Mouse (Mus musculus): ENCODE measurements around the gene Zfp768.
"Not testable (repeated sequence)": the region's sequence is repeated elsewhere in the genome, so short reads cannot be mapped to it uniquely, and the experiment has no call there.

Zfp768 gene

GRCm38 (mm10) chr7:127357871-127358270, 12.5 kb upstream of the Zfp768 start:
- DNase-seq (ENCODE audit: low spot score in 2 of 2), result no peak

- no peak for DNase-seq (ENCODE audit: low spot score in 2 of 2)
Observed at GRCm38 (mm10) chr7:127355796-127356195, 10.4 kb upstream of the Zfp768 start.

DNA sequence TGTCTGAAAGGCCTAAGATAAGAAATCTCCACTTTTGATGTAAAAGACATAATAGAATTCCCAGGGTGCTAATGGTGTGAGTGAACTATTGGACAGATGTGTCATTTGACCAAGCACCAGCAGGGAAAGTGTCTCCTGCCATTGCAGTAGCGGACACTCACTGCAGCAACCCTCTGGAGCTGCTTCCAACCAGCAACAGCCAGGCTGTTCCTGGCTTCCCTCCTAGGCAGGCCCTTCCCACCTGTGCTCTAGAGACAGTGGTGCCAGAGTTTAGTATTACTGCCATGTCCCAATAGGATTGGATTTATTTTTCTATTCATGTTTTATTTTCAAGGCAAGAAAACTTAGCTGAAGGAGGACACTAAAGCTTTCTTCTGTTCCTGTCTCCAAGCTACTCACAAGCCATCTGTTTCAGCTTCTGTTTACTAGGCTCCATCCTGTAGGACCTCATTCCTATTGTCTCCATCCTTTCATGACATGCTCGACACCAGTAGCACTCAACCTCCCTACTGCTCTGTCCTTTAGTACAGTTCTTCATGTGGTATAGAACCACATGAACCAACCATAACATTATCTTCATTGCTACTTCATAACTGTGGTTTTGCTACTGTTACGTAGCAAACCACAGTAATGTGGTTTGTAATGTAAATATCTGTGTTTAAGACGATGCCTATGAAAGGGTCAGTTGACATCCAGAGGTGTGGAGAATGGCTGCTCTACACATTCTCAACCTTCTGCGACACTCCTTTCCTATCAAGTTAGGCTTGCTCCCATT, 6.0 kb upstream of the Zfp768 start:
- DNase-seq (ENCODE audit: low spot score in 2 of 2), result no peak

DNA sequence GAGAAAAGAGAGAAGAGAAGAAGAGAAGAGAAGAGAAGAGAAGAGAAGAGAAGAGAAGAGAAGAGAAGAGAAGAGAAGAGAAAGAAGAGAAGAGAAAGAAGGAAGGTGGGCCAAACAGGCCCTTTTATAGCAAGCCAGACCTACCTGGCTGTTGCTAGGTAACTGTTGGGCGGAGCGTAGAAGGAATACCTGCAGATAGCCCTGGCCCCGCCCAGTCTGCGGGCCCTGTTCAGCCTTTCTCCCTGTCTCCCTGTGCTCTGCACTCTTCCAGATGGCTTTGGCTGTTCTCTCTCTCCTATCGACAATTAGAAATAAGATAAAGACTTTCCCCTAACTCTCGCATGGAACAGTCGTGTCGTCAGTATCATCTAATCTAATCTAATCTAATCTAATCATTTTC, 1.3 kb upstream of the Zfp768 start:
- no peak for DNase-seq (ENCODE audit: low spot score in 2 of 2)

DNA sequence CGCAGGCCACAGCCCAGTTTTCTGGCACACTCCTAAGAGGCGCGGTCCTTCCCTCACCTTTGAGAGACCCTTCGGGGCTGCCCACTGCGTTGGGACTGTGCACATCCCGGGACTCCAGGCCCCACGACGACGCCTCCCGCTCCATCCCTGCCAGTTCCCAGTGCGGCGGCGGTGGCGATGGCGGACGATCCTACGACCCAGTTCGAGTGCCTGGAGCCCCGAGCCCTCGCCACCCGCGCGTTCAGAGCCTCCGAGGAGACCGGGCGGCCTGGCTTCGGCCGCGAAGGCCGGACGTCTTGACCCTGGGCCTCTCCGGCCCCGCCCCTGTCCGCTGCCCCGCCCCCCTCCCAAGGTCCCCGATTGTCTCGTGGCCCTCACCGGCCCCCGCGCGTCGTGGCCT, 297 bp downstream of the Zfp768 start:
- peak; percentile 29 to 37 for DNase-seq (ENCODE audit: low spot score in 2 of 2)

DNA sequence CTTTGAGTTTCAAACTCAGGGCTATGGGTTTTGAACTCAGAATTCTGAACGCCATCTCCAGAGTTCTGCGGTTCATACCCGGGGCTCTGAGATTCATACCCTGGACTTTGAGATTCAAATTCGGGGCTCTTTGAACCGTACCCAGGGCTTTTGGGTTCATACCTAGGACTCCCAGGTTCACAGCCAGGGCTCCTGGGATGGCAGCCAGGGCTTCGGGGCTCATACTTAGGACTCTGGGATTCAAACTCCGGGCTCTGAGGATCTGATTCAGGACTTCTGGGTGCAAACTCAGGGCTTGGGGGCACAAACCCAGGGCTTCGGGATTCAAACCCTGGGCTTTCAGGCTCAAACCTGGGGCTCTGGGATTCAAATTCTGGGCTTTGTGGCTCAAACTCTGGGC, 1.0 kb downstream of the Zfp768 start:
- DNase-seq (ENCODE audit: low spot score in 2 of 2), result no peak

- no peak for DNase-seq (ENCODE audit: low spot score in 2 of 2)
Observed at GRCm38 (mm10) chr7:127343351-127344019, 1.9 kb downstream of the Zfp768 start.

GRCm38 (mm10) chr7:127342888-127343287, 2.5 kb downstream of the Zfp768 start:
- DNase-seq (ENCODE audit: low spot score in 2 of 2), result no peak

DNA sequence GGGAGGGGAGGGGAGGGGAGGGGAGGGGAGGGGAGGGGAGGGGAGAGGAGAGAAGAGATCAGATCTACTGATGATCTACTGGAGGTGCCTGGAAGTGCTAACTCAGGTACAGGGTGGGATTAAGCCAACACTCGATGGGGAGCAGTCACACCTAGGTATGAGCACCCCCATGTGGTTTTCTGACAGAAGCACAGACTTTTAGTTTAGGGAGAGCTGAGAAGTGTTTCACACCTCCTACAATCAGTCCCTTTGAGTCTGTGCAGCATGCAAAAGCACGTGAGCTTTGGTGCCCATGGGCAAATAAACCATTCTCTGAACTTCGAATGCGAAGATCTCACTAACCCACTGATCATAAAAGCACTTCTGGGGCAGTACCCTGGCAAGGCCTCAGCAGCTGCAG, 3.1 kb downstream of the Zfp768 start:
- no peak for DNase-seq (ENCODE audit: low spot score in 2 of 2)

DNA sequence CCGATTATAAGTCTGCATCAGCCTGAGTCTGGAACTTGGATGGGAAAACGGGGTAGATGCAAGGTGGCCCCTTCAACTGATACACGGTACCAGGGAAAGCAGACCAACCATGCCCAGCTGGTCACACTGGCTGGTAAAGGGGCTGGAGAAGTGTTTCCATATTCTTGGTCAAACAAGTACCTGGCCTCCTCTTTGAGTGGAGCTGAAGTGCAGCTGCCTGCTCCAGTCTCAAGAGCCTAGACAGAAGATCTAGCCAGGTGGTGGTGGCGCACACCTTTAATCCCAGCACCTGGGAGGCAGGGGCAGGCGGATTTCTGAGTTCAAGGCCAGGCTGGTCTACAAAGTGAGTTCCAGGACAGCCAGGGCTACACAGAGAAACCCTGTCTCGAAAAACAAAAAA, 3.5 kb downstream of the Zfp768 start:
- not testable (repeated sequence) for DNase-seq (ENCODE audit: low spot score in 2 of 2)

DNA sequence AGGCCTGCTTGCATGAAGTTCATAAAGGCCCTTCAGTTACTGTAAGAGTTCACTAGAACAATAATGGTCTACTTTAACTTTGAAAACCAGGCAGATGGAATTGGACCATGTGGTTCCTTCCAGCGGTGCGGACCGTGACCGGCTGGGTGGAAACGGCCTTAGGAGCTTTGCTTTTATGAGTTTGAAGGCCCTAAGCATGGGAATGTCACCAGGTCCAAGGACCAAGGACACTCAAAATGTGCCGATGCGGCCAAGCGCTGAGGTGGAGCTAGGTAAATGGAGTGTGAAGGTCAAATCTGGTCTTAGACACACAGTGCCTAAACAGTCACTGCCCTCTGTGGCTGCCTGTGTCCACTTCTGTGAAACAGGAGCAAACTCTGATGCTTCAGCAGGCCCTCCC, 4.0 kb downstream of the Zfp768 start:
- DNase-seq (ENCODE audit: low spot score in 2 of 2), result no peak

DNA sequence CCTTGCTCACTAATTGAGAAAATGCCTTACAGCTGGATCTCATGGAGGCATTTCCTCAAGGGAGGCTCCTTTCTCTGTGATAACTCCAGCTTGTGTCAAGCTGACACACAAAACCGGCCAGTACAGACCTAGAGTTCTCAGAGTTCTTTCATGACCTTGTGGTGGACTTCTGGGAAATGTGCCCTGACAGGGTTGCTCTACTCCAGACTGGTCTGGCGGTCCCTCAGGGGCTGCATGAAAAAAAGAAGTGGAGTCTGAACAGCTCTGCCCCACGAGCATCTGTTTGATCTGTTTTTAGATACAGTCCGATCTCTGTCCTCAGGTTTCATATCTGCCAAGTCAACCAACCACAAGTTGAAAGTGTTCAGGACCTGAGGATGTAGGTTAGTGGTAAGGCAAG, 7.8 kb downstream of the Zfp768 start:
- DNase-seq (ENCODE audit: low spot score in 2 of 2), result no peak

DNA sequence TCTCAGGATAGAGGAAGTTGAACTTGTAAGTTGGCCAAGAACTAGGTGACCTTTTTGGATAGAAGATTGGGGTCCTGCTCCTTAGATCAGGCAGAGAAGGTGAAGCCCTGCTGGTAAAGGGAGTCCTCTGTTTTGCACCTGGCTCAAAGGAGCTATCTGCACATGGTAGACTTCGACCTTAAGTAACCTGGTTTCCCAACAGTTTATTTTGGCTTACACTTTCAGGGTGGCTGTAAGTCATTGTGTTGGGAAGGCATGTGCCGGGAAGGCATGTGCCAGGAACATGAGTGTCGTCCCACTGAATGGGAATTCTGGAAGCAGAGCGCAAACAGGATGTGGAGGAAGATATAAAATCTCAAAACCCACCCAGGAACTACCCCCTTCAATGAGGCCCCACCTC, 9.8 kb downstream of the Zfp768 start:
- DNase-seq (ENCODE audit: low spot score in 2 of 2), result no peak

DNA sequence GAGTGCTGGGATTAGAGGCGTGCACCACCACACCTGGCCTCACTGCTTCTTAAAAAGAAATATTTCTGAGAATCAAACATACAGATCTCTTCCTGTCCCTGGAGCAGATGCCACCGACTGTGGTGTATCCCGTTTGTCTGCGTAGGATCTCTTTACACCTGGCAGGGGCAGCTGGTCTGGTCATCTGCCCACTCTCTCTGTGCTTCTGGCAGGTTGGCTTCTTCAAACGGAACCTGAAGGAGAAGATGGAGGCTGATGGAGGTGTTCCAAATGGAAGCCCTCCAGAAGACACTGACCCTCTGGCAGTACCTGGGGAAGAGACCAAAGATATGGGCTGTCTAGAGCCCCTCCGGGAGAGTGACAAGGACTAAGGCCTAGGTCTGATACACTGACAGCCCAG, 12.1 kb downstream of the Zfp768 start:
- no peak for DNase-seq (ENCODE audit: low spot score in 2 of 2)

GRCm38 (mm10) chr7:127326685-127327084, 18.7 kb downstream of the Zfp768 start:
- DNase-seq (ENCODE audit: low spot score in 2 of 2), result no peak

- no peak for DNase-seq (ENCODE audit: low spot score in 2 of 2)
Observed at GRCm38 (mm10) chr7:127325550-127325949, 19.8 kb downstream of the Zfp768 start.

- no peak for DNase-seq (ENCODE audit: low spot score in 2 of 2)
Observed at GRCm38 (mm10) chr7:127324944-127325343, 20.4 kb downstream of the Zfp768 start.

GRCm38 (mm10) chr7:127322085-127322484, 23.3 kb downstream of the Zfp768 start:
- DNase-seq (ENCODE audit: low spot score in 2 of 2), result no peak

- DNase-seq (ENCODE audit: low spot score in 2 of 2), result no peak
Observed at GRCm38 (mm10) chr7:127321106-127321505, 24.3 kb downstream of the Zfp768 start.

- no peak for DNase-seq (ENCODE audit: low spot score in 2 of 2)
Observed at GRCm38 (mm10) chr7:127313912-127314311, 31.5 kb downstream of the Zfp768 start.

- DNase-seq (ENCODE audit: low spot score in 2 of 2), result no peak
Observed at GRCm38 (mm10) chr7:127309951-127310350, 35.4 kb downstream of the Zfp768 start.

DNA sequence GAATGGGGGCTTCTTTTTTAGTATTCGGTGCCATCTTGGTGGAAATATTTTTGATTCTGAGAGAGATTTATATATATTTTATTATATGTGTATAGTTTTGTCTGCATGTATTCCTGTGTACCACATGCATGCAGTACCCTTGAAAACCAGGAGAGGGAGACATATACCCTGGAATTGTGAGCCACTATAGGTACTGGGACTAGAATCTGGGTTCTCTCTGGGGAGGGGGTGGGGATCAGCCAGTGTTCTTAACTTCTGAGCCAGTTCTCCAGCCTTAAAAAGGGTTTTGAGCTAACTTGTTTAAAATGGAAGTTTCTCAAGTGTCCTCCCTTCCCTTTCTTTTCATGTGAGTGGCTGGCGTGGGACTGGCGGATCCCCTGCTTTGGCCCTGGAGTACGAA, 36.5 kb downstream of the Zfp768 start:
- DNase-seq (ENCODE audit: low spot score in 2 of 2), result peak in 1 of 2 experiments; percentile 34

- DNase-seq (ENCODE audit: low spot score in 2 of 2), result no peak
Observed at GRCm38 (mm10) chr7:127308431-127308830, 37.0 kb downstream of the Zfp768 start.
